Mouse (Mus musculus) gastrocnemius, adult 18-20 months (tissue): Measurements from ENCODE around the gene Fam198a. TPM values are rescaled to one million over a fixed set of nuclear protein-coding genes. Genes with fewer than 3 reads are reported as not detected.
A peak's percentile ranks its signal among the peaks of the same experiment; 100 is the strongest.
"Not testable (repeated sequence)": the region's sequence is repeated elsewhere in the genome, so short reads cannot be mapped to it uniquely, and the experiment has no call there.

ENCODE experiments used
- DNase-seq: peaks from one replicate; pipeline ENCODE4 v3.0.0; 2021; ENCODE audit warnings: low spot score
- total RNA-seq, 2 experiments: library from RNA; stranded (reverse); gene quantifications; 2 replicates each; pipeline ENCODE4 v1.2.3; 2021

Gene Fam198a
- total RNA-seq, 2 experiments from 2014 or later = 0.62 to 0.71 TPM

GRCm38 (mm10) chr9:122020321-122020720 lies 69.5 kb downstream of the Fam198a start:
- DNase-seq = no peak

GRCm38 (mm10) chr9:122021171-122021570 lies 70.4 kb downstream of the Fam198a start:
- not testable (repeated sequence) for DNase-seq

DNA sequence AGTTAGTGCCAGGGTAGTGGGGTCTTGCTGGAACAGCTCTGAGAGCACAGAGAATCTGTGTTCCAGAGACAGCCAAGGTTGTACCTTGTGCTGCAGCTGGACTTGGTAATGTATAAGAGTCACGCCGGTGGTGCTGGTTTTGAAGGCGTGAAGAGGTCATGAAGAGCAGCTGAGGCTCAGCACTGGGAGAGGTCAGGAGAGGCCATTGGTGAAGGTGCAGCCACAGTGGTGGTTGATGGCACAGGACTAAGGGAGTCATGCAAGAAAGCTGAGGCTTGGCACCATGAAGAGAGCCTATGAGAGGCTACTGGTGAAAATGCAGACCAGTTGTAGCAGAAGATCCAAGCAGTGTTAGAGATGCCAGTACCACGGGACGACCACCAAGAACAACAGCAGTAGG lies 70.8 kb downstream of the Fam198a start:
- DNase-seq = no peak

- peak; percentile 82 for DNase-seq
Observed at GRCm38 (mm10) chr9:122022776-122023175, 72.0 kb downstream of the Fam198a start.

DNA sequence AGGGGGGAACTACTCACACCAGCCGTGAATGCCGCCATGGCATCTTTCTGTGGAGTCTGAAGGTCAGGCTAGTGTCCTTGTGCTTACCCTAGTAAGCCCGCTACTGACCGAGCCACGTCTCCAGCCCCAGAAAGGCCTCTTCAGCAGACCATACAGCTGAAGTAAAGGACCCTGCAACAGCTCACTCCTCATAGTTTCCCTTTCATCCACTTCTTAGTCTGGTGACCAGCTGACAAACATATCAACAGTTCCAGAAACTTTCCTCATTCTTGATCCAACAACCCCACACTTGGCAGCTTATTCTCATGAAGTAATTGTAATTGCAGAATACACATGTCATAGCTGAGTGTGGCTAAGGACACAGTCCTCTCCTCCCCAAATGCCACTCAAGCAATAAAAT lies 73.1 kb downstream of the Fam198a start:
- DNase-seq = peak; percentile 65

DNA sequence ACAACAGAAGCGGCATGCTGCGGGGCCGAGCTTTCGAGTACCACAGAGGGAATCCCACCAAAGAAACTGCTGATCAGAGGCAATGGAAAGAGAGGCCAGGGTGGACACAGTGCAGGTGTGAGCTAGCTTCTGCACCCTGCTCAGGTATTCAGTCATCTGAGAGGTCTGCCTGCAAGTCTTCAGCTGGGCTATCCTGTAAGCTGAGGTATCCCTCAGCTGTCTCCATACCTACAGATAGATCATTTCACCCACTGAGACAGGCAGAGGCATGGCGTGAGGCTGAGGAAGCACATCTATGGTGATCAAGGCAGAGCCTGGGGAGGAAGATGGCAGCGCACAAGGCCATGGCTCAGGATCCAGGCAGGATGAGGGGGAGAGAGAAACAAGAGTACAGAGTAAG lies 73.6 kb downstream of the Fam198a start:
- DNase-seq = no peak

DNA sequence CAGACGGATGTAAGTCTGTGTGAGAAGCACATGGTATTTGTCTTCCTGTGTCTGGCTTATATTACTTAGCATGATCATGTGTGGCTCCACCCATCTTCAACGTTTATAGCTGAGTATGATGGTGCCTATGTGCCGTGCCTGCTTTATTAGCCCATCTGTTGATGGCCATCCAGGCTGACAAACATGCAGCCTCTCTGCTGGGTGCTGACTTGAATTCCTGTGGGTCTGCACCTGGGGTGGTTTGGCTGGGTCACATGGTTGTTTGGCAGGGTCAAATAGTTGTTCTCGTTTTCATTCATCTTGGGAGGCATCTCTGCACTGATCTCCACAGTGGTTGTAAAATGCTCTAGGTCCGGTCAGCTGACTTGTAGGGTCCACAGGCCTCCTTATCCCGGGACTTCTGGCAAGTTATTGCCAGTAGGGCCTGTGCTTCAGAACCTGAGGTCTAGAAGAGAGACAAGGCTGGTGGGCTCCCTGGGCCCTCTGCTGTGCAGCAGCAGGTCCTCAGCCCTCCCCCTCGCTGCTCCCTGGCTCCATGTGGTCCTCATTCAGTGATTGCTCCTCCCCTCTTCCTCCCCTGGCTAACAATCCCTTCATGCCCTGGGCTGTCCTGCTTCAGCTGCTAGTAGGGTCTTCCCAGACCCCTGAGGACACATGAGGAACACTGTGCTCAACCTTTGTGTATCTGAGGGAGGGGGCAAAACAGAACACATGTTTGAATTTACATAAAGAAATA lies 75.2 kb downstream of the Fam198a start:
- no peak for DNase-seq

GRCm38 (mm10) chr9:122027081-122027913 lies 76.5 kb downstream of the Fam198a start:
- DNase-seq = peak; percentile 85

- DNase-seq = peak; percentile 79
Observed at GRCm38 (mm10) chr9:122027914-122028745, 77.3 kb downstream of the Fam198a start.

DNA sequence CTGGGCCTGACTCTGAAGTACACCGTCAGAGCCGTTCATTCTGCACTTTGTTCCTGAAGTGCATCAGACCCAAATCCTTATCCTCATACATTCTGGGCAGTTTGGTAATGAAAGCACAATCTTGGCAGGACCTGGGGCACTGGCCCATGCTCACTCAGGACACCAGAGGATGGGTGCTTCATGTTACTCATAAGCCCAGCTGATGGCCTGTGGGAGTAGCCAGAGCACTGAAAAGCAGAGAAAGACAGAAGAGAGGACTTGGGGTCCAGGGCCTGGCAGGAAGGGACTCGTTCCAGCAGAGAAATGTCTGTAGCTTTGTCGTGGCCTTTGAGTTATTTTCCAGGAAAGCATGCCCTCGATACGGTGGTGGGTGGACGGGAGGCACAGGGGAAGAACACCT lies 79.0 kb downstream of the Fam198a start:
- no peak for DNase-seq

Other genes starting within 250 kb of the Fam198a start
- gene Sec22c, start 245.5 kb upstream of the Fam198a start, total RNA-seq = 1 to 10 TPM; 5.4 to 5.5 TPM
- gene Ss18l2, start 240.7 kb upstream of the Fam198a start, total RNA-seq = 100 to 1,000 TPM; 108 to 115 TPM
- gene Nktr, start 231.8 kb upstream of the Fam198a start, total RNA-seq = 10 to 100 TPM; 31.7 to 37.0 TPM
- 100 to 1,000 TPM; 123 to 131 TPM for gene Zfp651, start 191.7 kb upstream of the Fam198a start, total RNA-seq
- gene Klhl40, start 173.4 kb upstream of the Fam198a start, total RNA-seq = 100 to 1,000 TPM; 121 to 228 TPM
- gene Hhatl, start 158.5 kb upstream of the Fam198a start, total RNA-seq = 100 to 1,000 TPM; 125 to 145 TPM
- under 1 TPM in 1 of 2 experiments, not detected in 1; 0.17 TPM for gene Ccdc13, start 111.5 kb upstream of the Fam198a start, total RNA-seq
- 10 to 100 TPM; 82.9 to 95.7 TPM for gene Higd1a, start 92.6 kb upstream of the Fam198a start, total RNA-seq
- 1 to 10 TPM in 1 of 2 experiments, under 1 TPM in 1; 0.64 to 1.8 TPM for gene Ackr2, start 52.6 kb upstream of the Fam198a start, total RNA-seq
- not detected for gene Cyp8b1, start 34.7 kb upstream of the Fam198a start, total RNA-seq
- 10 to 100 TPM; 15.9 to 16.6 TPM for gene Pomgnt2, start 46.1 kb downstream of the Fam198a start, total RNA-seq
- 10 to 100 TPM; 45.3 to 58.3 TPM for gene Snrk, start 166.3 kb downstream of the Fam198a start, total RNA-seq